Mouse (Mus musculus) E14TG2a.4 (cell line): ENCODE measurements at regions not wholly inside any gene's neighbourhood (a gene's known extent, or its start where the extent isn't known, plus 50 kb on each side); places are given as distances from the start of the nearest gene placed in this dataset.

Experiments used
- H3K27me3 ChIP-seq: 2 replicates; pipeline ENCODE4 v1.6.1; 2014; ENCODE audit warnings: low read length, control low read depth; ENCODE audit not compliant: insufficient read depth
- H3K36me3 ChIP-seq: 2 replicates; pipeline ENCODE4 v1.6.1; 2014; ENCODE audit warnings: low read length, control low read depth; ENCODE audit not compliant: insufficient read depth
- H3K4me1 ChIP-seq: replicated peaks from 2 replicates; pipeline ENCODE4 v1.6.1; 2014; ENCODE audit warnings: low read depth, low read length, control low read depth
- H3K4me3 ChIP-seq: replicated peaks from 2 replicates; pipeline ENCODE4 v1.5.1; 2014; ENCODE audit warnings: mild to moderate bottlenecking, low read length
- H3K9me3 ChIP-seq: 2 replicates; pipeline ENCODE4 v1.6.1; 2014; ENCODE audit warnings: low read length, control low read depth
- CTCF ChIP-seq: conservative IDR thresholded peaks from 2 replicates; pipeline ENCODE4 v1.5.1; 2014; ENCODE audit warnings: low read length
- NANOG ChIP-seq: IDR thresholded peaks from 2 replicates; pipeline ENCODE4 v1.6.1; 2014; ENCODE audit warnings: borderline replicate concordance, low read length, mixed read lengths
- POU5F1 ChIP-seq: IDR thresholded peaks from 2 replicates; pipeline ENCODE4 v1.6.1; 2014; ENCODE audit warnings: low read length, borderline replicate concordance

DNA sequence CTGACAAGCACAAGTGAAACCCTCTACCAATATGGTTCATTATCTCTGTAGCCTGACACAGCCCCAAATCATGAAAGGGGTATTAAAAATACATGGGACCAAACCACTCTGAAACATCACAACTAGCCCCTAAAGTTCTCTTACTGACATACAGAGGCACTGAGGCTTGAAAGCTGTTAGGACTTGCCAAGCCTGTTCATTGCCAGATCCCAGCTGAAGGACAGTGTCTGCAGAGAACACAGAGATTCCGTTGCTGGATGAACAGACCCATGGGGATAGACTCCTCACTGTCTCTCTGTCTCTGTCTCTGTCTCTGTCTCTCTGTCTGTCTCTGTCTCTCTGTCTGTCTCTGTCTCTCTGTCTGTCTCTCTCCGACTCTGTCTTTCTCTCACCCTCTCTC lies 382.5 kb upstream of the Rack1 start:
- Histone ChIP-seq H3K4me3 (no peak overlapping the region), H3K36me3 (no peaks in the 10 kb centered on the region), H3K27me3 (0 out of 2 replicates have a peak, but pooled peaks cover 4% of the 10 kb centered on the region), H3K4me1 (no peaks in the 10 kb centered on the region), H3K9me3 (no peaks in the 10 kb centered on the region)
- no peak for TF ChIP-seq CTCF
- TF ChIP-seq NANOG, result no peak
- no peak for TF ChIP-seq POU5F1

DNA sequence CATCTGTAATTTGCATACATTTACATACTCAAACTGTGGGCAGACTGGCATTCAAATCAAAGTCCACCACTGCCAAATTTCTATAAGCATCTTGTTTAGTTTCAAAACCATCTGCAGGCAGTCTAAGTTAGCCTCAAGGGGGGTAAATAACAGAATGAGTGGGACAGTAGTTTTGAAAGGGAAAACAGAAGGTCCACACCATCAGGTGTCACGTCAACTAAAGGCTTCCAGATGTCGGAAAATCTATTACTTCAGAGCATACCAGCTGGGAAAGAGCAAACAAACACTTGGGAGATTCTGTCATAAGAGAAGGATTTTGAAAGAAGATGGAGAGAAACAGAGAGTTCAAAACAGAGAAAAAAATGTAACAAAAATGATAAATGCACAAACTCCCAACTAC lies 402.1 kb upstream of the Rack1 start:
- no peaks in the 10 kb centered on the region for H3K27me3 ChIP-seq
- H3K4me3 ChIP-seq, result no peak overlapping the region
- TF ChIP-seq POU5F1 (no peak), NANOG (no peak), CTCF (no peak)
- H3K9me3 ChIP-seq, result no peaks in the 10 kb centered on the region
- no peaks in the 10 kb centered on the region for H3K36me3 ChIP-seq
- no peaks in the 10 kb centered on the region for H3K4me1 ChIP-seq

DNA sequence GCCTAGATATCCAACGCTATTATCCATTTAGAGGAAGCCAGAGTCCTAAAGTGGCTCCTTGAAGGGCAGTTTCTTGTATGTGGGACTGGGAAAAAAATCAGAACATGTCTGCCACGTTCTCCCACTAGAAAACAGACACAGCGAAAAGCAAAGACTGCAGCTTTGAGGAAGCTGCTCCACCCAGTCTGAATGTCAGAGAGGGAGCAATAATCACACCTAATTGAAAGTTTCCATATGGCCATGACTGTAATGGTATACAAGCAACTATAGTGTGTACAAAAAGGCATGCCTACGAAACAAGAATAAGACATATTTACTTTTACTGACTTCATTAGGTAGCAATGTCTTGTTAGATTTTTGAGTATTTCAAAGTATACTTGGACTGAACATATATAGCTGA lies 392.7 kb upstream of the Sgcd start:
- H3K27me3 ChIP-seq, result no peaks in the 10 kb centered on the region
- H3K4me3 ChIP-seq, result no peak overlapping the region
- H3K36me3 ChIP-seq, result no peaks in the 10 kb centered on the region
- no peaks in the 10 kb centered on the region for H3K9me3 ChIP-seq
- TF ChIP-seq CTCF (no peak), NANOG (no peak), POU5F1 (no peak)
- no peaks in the 10 kb centered on the region for H3K4me1 ChIP-seq

DNA sequence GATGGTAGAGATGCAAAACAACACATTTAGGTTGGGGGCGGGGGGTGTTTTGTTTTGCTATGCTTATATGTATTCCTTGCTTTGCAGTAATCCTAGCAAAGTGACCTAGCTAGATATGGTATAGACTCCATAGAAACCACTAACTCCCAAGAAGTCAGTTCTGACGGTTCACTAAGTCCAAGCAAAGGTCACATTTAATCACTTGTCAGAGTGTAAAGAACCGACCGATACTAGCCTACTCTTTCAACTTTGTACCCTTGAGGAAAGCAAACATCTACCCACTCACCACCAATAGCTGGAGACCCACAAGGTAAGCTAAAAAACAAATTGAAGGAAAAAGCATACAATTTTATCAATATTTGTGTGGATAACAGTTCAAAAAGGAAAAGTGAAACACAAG lies 389.3 kb upstream of the Sgcd start:
- Histone ChIP-seq H3K36me3 (no peaks in the 10 kb centered on the region), H3K4me3 (no peak overlapping the region), H3K4me1 (no peaks in the 10 kb centered on the region), H3K9me3 (no peaks in the 10 kb centered on the region), H3K27me3 (no peaks in the 10 kb centered on the region)
- TF ChIP-seq POU5F1, result no peak
- no peak for TF ChIP-seq NANOG
- TF ChIP-seq CTCF, result no peak

DNA sequence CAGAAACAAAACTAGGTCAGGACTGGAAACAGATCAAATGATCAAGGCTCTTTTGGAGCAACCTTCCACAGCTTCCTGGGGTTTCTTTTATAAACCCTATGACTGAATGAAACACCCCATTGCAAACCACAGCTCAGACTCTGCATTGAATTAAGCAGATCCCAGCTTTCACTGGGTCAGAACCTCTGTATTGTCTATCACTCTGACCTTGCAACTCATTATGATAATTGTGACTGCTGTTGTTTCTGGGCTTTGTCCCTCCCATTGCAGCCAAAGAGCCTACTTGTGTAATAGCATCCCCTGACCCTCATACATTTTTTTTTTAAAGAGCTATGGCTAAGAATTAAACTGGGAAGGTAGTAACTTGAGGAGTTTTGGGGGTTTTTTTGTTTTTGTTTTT lies 388.5 kb upstream of the Sgcd start:
- TF ChIP-seq POU5F1 (no peak), NANOG (no peak), CTCF (no peak)
- H3K4me1 ChIP-seq, result no peaks in the 10 kb centered on the region
- H3K27me3 ChIP-seq, result no peaks in the 10 kb centered on the region
- no peaks in the 10 kb centered on the region for H3K36me3 ChIP-seq
- H3K4me3 ChIP-seq, result no peak overlapping the region
- H3K9me3 ChIP-seq, result no peaks in the 10 kb centered on the region

DNA sequence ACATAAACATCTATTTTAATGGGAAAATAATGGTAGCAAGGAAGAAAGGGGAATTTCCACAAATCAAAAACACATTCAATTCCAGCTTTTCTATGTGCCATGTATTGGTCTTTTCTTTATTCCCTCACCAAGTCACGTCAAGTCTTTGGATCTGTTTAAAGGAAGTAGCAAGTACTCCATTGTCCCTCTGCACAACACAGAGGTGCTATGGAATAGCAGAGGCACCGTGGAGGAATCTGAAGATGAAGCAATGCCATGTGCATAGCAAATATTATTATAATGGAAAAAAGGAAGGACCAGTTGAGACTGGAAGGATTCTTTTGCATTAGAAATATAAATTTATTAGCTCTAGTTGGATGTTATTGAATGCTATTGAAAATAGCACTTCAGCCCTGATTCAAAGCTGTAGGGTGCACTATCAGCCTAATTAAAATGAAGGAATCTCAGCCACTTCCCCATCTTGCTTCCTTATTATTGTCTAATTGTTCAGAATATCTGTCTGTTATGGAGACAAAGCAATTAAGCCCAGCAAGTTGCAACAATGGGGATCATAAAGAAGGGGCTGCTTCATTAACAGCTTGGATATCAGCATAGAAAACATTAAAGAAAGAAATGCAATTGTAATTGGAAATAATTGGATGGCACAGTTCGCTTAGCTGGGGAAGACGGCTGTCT lies 362.7 kb upstream of the Sgcd start:
- no peaks in the 10 kb centered on the region for H3K4me1 ChIP-seq
- no peaks in the 10 kb centered on the region for H3K36me3 ChIP-seq
- no peak for TF ChIP-seq NANOG
- no peak for TF ChIP-seq CTCF
- no peak for TF ChIP-seq POU5F1
- H3K4me3 ChIP-seq, result no peak overlapping the region
- H3K27me3 ChIP-seq, result no peaks in the 10 kb centered on the region
- H3K9me3 ChIP-seq, result no peaks in the 10 kb centered on the region

DNA sequence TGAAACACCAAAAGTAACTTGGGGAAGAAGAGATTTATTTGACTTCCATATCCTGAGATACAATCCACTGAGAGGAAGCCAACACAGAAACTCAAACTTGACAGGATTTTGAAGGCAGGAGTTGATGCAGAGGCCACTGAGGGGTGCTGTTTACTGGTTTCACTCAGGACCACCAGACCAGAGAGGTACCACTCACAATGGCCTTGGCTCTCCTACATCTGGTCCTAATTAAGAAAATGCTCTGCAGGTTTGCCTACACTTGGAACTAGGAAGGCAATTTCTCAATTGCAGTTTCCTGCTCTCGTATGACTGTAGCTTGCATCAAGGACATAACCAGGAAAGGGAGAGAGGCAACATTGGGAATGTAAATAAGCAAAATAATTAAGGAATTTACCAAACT lies 325.7 kb upstream of the Sgcd start:
- H3K9me3 ChIP-seq, result no peaks in the 10 kb centered on the region
- H3K4me3 ChIP-seq, result no peak overlapping the region
- no peaks in the 10 kb centered on the region for H3K27me3 ChIP-seq
- H3K4me1 ChIP-seq, result no peaks in the 10 kb centered on the region
- H3K36me3 ChIP-seq, result no peaks in the 10 kb centered on the region
- TF ChIP-seq CTCF, result no peak
- TF ChIP-seq POU5F1, result no peak
- no peak for TF ChIP-seq NANOG

DNA sequence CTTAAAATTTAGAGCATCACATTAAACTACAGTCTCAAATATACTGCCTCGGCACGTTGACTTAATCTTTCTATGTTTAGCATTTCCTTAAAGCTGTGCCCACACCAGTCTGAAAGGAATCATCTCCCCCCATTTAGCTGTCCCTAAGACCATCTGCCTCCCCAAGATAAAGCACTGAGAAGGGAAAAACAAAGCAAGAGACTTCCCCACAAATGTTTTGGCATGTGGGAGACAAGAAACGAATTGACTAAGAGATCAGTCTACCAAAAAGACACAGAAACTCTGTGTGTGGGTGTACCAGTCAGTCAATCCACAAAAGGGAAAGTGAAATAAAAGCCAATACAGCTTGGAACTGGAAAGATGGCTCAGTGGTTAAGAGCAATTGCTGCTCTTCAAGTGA lies 306.6 kb upstream of the Sgcd start:
- no peaks in the 10 kb centered on the region for H3K9me3 ChIP-seq
- TF ChIP-seq NANOG (no peak), CTCF (no peak)
- H3K4me3 ChIP-seq, result no peak overlapping the region
- no peaks in the 10 kb centered on the region for H3K4me1 ChIP-seq
- no peaks in the 10 kb centered on the region for H3K36me3 ChIP-seq
- no peaks in the 10 kb centered on the region for H3K27me3 ChIP-seq

DNA sequence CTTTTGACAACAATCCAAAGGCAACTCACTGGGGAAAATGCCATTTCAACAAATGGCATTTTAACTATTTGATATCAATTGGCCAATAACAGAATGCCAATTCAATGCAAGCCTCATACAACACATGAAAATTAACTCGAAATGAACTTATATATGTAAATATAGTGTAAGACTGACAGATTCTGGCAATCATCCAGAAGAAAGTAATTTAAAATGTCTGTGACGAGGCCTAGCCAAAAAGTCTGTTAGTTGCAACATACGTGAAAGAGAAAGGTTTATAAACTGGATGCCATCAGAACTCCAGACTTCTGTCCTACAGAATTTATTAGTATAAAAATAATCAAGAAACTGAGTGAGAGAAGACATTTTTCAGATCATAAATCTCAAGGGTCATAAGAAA lies 273.7 kb upstream of the Sgcd start:
- TF ChIP-seq CTCF (no peak), NANOG (no peak), POU5F1 (no peak)
- Histone ChIP-seq H3K4me3 (no peak overlapping the region), H3K9me3 (no peaks in the 10 kb centered on the region), H3K36me3 (no peaks in the 10 kb centered on the region), H3K4me1 (no peaks in the 10 kb centered on the region), H3K27me3 (no peaks in the 10 kb centered on the region)

DNA sequence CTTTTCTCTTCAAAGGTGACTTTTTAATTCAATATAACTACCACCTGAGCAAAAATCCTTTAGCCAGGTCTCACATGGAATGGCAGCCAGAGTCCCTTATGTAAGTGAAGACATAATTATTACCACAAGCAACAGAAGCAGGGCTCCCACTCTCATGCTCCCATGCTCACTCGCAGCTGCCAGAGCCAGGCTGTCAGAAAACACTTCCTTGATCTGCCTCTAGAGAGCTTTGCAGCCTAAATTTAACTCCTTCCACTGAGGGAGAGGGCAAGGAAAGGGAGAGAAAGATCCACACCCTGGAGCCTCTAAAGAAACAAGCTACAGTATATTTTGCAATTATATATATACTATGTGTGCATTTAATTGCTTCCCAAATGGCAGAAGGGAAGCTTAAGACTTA lies 272.3 kb upstream of the Sgcd start:
- no peak overlapping the region for H3K4me3 ChIP-seq
- no peaks in the 10 kb centered on the region for H3K27me3 ChIP-seq
- TF ChIP-seq CTCF, result no peak
- no peak for TF ChIP-seq NANOG
- no peak for TF ChIP-seq POU5F1
- no peaks in the 10 kb centered on the region for H3K9me3 ChIP-seq
- H3K4me1 ChIP-seq, result no peaks in the 10 kb centered on the region
- no peaks in the 10 kb centered on the region for H3K36me3 ChIP-seq
